Mouse (Mus musculus) embryonic fibroblast, embryonic 13.5 days (primary cell): ENCODE data around the gene Ikzf1. TPM values are rescaled to one million over a fixed set of nuclear protein-coding genes. Genes with fewer than 3 reads are reported as not detected.

Source experiments
- H3K27ac ChIP-seq: 2 replicates; pipeline ENCODE4 v1.5.1; 2012; ENCODE audit warnings: low read length, control low read depth, inconsistent platforms; ENCODE audit not compliant: insufficient read depth
- H3K4me1 ChIP-seq: 2 replicates; pipeline ENCODE4 v1.6.1; 2011; ENCODE audit warnings: low read length; ENCODE audit not compliant: control insufficient read depth, insufficient read depth
- H3K4me3 ChIP-seq: 2 replicates; pipeline ENCODE4 v1.5.1; 2011; ENCODE audit warnings: mild to moderate bottlenecking, control low read depth, low read length; ENCODE audit not compliant: insufficient read depth
- CTCF ChIP-seq: IDR thresholded peaks from 2 replicates; pipeline ENCODE4 v1.5.1; 2011; ENCODE audit warnings: mild to moderate bottlenecking, control low read depth, low read length, moderate library complexity, borderline replicate concordance; ENCODE audit not compliant: insufficient read depth
- POLR2A ChIP-seq: IDR thresholded peaks from 2 replicates; pipeline ENCODE4 v1.6.1; 2011; ENCODE audit warnings: low read depth, mild to moderate bottlenecking, control low read depth, low read length, moderate library complexity
- polyA plus RNA-seq: library from polyadenylated mRNA; stranded (reverse); fragments of >200 nt; gene quantifications from 2 replicates; pipeline ENCODE4 v1.2.4, GENCODE M21; 2011; ENCODE audit warnings: low read depth; ENCODE audit not compliant: missing spikeins, insufficient read length

Gene Ikzf1
- polyA plus RNA-seq, 1 experiment, result 0.21 TPM

GRCm38 (mm10) chr11:11695211-11695887 lies 10.5 kb downstream of the Ikzf1 start:
- no peak overlapping the region for H3K27ac ChIP-seq
- no peaks in the 10 kb centered on the region for H3K4me1 ChIP-seq
- TF ChIP-seq POLR2A, result no peak
- TF ChIP-seq CTCF, result no peak
- H3K4me3 ChIP-seq, result no peak overlapping the region

GRCm38 (mm10) chr11:11695907-11696306 lies 11.1 kb downstream of the Ikzf1 start:
- no peak overlapping the region for H3K4me3 ChIP-seq
- TF ChIP-seq CTCF, result no peak
- TF ChIP-seq POLR2A, result no peak
- no peaks in the 10 kb centered on the region for H3K4me1 ChIP-seq
- H3K27ac ChIP-seq, result no peak overlapping the region

- Histone ChIP-seq H3K4me1 (no peaks in the 10 kb centered on the region), H3K4me3 (no peak overlapping the region), H3K27ac (no peak overlapping the region)
- TF ChIP-seq POLR2A (no peak), CTCF (no peak)
Observed at GRCm38 (mm10) chr11:11696814-11697213, 12.0 kb downstream of the Ikzf1 start.

- TF ChIP-seq POLR2A (no peak), CTCF (no peak)
- Histone ChIP-seq H3K27ac (no peak overlapping the region), H3K4me1 (no peaks in the 10 kb centered on the region), H3K4me3 (no peak overlapping the region)
Observed at GRCm38 (mm10) chr11:11701378-11701777, 16.6 kb downstream of the Ikzf1 start.

GRCm38 (mm10) chr11:11703776-11704175 lies 19.0 kb downstream of the Ikzf1 start:
- TF ChIP-seq POLR2A, result no peak
- TF ChIP-seq CTCF, result no peak
- Histone ChIP-seq H3K4me1 (no peaks in the 10 kb centered on the region), H3K27ac (no peak overlapping the region), H3K4me3 (no peak overlapping the region)

GRCm38 (mm10) chr11:11708154-11708719 lies 23.4 kb downstream of the Ikzf1 start:
- Histone ChIP-seq H3K4me3 (no peak overlapping the region), H3K4me1 (no peaks in the 10 kb centered on the region), H3K27ac (no peak overlapping the region)
- no peak for TF ChIP-seq POLR2A
- no peak for TF ChIP-seq CTCF

GRCm38 (mm10) chr11:11709311-11709710 lies 24.5 kb downstream of the Ikzf1 start:
- Histone ChIP-seq H3K4me3 (no peak overlapping the region), H3K27ac (no peak overlapping the region), H3K4me1 (no peaks in the 10 kb centered on the region)
- no peak for TF ChIP-seq CTCF
- no peak for TF ChIP-seq POLR2A

GRCm38 (mm10) chr11:11710718-11711117 lies 25.9 kb downstream of the Ikzf1 start:
- no peak overlapping the region for H3K27ac ChIP-seq
- no peak for TF ChIP-seq POLR2A
- TF ChIP-seq CTCF, result no peak
- H3K4me3 ChIP-seq, result no peak overlapping the region
- H3K4me1 ChIP-seq, result no peaks in the 10 kb centered on the region

GRCm38 (mm10) chr11:11711748-11712147 lies 26.9 kb downstream of the Ikzf1 start:
- TF ChIP-seq POLR2A (no peak), CTCF (no peak)
- Histone ChIP-seq H3K4me1 (no peaks in the 10 kb centered on the region), H3K4me3 (no peak overlapping the region), H3K27ac (no peak overlapping the region)

GRCm38 (mm10) chr11:11714676-11715075 lies 29.9 kb downstream of the Ikzf1 start:
- H3K4me3 ChIP-seq, result no peak overlapping the region
- H3K4me1 ChIP-seq, result no peaks in the 10 kb centered on the region
- TF ChIP-seq POLR2A (no peak), CTCF (no peak)
- no peak overlapping the region for H3K27ac ChIP-seq
